Mouse (Mus musculus) ES-Bruce4 (cell line): ENCODE results near the gene Gabra6. TPM values are rescaled to one million over a fixed set of nuclear protein-coding genes. Genes with fewer than 3 reads are reported as not detected.

Experiments used
- H3K27ac ChIP-seq: 2 replicates; pipeline ENCODE4 v1.5.1; 2012; ENCODE audit warnings: low read length, inconsistent platforms; ENCODE audit not compliant: insufficient read depth
- H3K27me3 ChIP-seq: 2 replicates; pipeline ENCODE4 v1.6.1; 2012; ENCODE audit warnings: mild to moderate bottlenecking, low read length, inconsistent platforms; ENCODE audit not compliant: control insufficient read depth, poor library complexity, insufficient read depth, severe bottlenecking
- H3K36me3 ChIP-seq: 2 replicates; pipeline ENCODE4 v1.6.1; 2012; ENCODE audit warnings: inconsistent platforms, mild to moderate bottlenecking, low read length, moderate library complexity; ENCODE audit not compliant: control insufficient read depth, poor library complexity, insufficient read depth, severe bottlenecking
- H3K4me1 ChIP-seq: one replicate; pipeline ENCODE4 v1.8.1; 2011; ENCODE audit warnings: low read length; ENCODE audit not compliant: control insufficient read depth, insufficient read depth
- H3K4me3 ChIP-seq: 2 replicates; pipeline ENCODE4 v1.5.1; 2011; ENCODE audit warnings: low read depth, mild to moderate bottlenecking, low read length
- H3K9ac ChIP-seq: 2 replicates; pipeline ENCODE4 v1.6.1; 2012; ENCODE audit warnings: low read depth, mild to moderate bottlenecking, inconsistent platforms; ENCODE audit not compliant: poor library complexity, severe bottlenecking
- H3K9me3 ChIP-seq: replicated peaks from 2 replicates; pipeline ENCODE4 v1.6.1; 2012; ENCODE audit warnings: mild to moderate bottlenecking, low read length, inconsistent platforms; ENCODE audit not compliant: control insufficient read depth, poor library complexity, insufficient read depth, severe bottlenecking
- CTCF ChIP-seq: IDR thresholded peaks from one replicate; pipeline ENCODE4 v1.8.1; 2011; ENCODE audit warnings: low read depth, low read length
- EP300 ChIP-seq: IDR thresholded peaks from 2 replicates; pipeline ENCODE4 v1.6.1; 2011; ENCODE audit warnings: low read depth, low read length; ENCODE audit not compliant: insufficient read depth
- POLR2A ChIP-seq: IDR thresholded peaks from one replicate; pipeline ENCODE4 v1.8.1; 2011; ENCODE audit warnings: low read length; ENCODE audit not compliant: insufficient read depth
- polyA plus RNA-seq: library from polyadenylated mRNA; stranded (reverse); fragments of >200 nt; gene quantifications from 2 replicates; pipeline ENCODE4 v1.2.4, GENCODE M21; 2011; ENCODE audit warnings: low read depth; ENCODE audit not compliant: missing spikeins, insufficient read depth, insufficient read length

The Gabra6 gene
- polyA plus RNA-seq, result not detected in 2 replicates

DNA sequence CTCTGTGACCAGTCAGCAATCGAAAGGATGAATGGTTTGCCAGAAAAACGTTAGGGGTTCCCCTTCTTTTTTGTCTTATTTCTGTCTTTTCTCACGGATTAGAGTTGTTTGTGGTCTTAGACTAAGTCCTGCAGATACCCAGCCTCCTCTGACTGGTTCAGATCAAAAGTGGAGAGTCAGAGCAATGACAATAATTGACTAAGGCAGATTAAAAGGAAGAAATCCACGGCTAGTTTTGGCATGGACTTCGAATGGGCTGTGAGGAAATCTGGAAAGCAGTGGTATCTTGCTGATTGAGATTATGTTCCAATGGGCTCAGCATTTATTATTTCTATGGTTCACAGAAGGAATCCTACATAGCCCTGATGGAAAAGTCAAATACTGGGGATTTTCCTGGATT, at the start of gene Gabra6:
Gene Gabra6 (minus strand): TSS at position 191 of the 400 bp plus-strand sequence.
- Histone ChIP-seq H3K4me1 (no peaks in the 10 kb centered on the region), H3K27ac (no peak within 1 kb of the TSS), H3K4me3 (no peak within 1 kb of the TSS), H3K36me3 (no peaks in the 10 kb centered on the region), H3K27me3 (no peaks in the 10 kb centered on the region; the same call in 1 of the 2 replicates), H3K9ac (no peak within 1 kb of the TSS), H3K9me3 (no peaks in the 10 kb centered on the region)
- no peak for TF ChIP-seq EP300
- no peak for TF ChIP-seq CTCF
- TF ChIP-seq POLR2A, result no peak

DNA sequence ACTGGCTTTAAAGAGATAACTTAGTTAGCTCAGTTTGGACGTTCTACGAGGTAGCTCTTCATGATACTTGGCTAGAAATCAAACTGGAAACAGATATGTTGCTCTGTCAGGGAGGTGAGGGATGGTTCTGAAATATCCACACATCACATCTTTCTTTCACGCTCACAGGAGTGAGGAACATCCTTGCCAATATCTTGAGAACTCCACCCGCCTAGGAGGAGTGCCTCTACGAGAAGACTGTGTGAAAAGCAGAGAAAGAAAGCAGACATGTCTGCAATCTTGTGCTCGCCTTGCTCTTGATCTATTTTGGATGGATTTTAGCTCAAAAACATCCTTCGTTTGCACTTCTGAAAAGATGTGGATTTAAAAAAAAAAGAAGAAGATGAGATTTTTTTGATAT, 44.7 kb upstream of the Gabra6 start:
- no peak overlapping the region for H3K27ac ChIP-seq
- H3K4me1 ChIP-seq, result no peaks in the 10 kb centered on the region
- H3K4me3 ChIP-seq, result no peak overlapping the region
- no peak overlapping the region for H3K9ac ChIP-seq
- no peaks in the 10 kb centered on the region for H3K9me3 ChIP-seq
- no peaks in the 10 kb centered on the region for H3K27me3 ChIP-seq
- TF ChIP-seq CTCF (no peak), POLR2A (no peak), EP300 (no peak)
- H3K36me3 ChIP-seq, result no peaks in the 10 kb centered on the region

GRCm38 (mm10) chr11:42332121-42332520, 11.2 kb upstream of the Gabra6 start:
- H3K9ac ChIP-seq, result no peak overlapping the region
- TF ChIP-seq EP300, result no peak
- TF ChIP-seq CTCF, result no peak
- H3K27me3 ChIP-seq, result no peaks in the 10 kb centered on the region
- no peak overlapping the region for H3K27ac ChIP-seq
- no peaks in the 10 kb centered on the region for H3K4me1 ChIP-seq
- H3K4me3 ChIP-seq, result no peak overlapping the region
- no peaks in the 10 kb centered on the region for H3K36me3 ChIP-seq
- no peaks in the 10 kb centered on the region for H3K9me3 ChIP-seq

- Histone ChIP-seq H3K27me3 (no peaks in the 10 kb centered on the region), H3K4me3 (no peak overlapping the region), H3K9ac (no peak overlapping the region), H3K36me3 (no peaks in the 10 kb centered on the region), H3K9me3 (no peaks in the 10 kb centered on the region), H3K27ac (no peak overlapping the region), H3K4me1 (no peaks in the 10 kb centered on the region)
- no peak for TF ChIP-seq CTCF
- TF ChIP-seq POLR2A, result no peak
- TF ChIP-seq EP300, result no peak
Observed at GRCm38 (mm10) chr11:42326262-42326661, 5.4 kb upstream of the Gabra6 start.

- Histone ChIP-seq H3K27ac (no peak overlapping the region), H3K9me3 (no peaks in the 10 kb centered on the region), H3K4me3 (no peak overlapping the region), H3K9ac (no peak overlapping the region), H3K36me3 (no peaks in the 10 kb centered on the region), H3K4me1 (no peaks in the 10 kb centered on the region), H3K27me3 (no peaks in the 10 kb centered on the region; the same call in 1 of the 2 replicates)
- TF ChIP-seq POLR2A (no peak), CTCF (no peak), EP300 (no peak)
Observed at GRCm38 (mm10) chr11:42321560-42321959, 688 bp upstream of the Gabra6 start.

- Histone ChIP-seq H3K27ac (no peak overlapping the region), H3K4me3 (no peak overlapping the region), H3K9me3 (no peaks in the 10 kb centered on the region), H3K27me3 (no peaks in the 10 kb centered on the region; the same call in 1 of the 2 replicates), H3K9ac (no peak overlapping the region), H3K4me1 (no peaks in the 10 kb centered on the region), H3K36me3 (no peaks in the 10 kb centered on the region)
- TF ChIP-seq POLR2A, result no peak
- TF ChIP-seq EP300, result no peak
- TF ChIP-seq CTCF, result no peak
Observed at GRCm38 (mm10) chr11:42319521-42319920, 1.4 kb downstream of the Gabra6 start.
